Mouse (Mus musculus): Measurements from ENCODE around the gene Aldh9a1. TPM values are rescaled to one million over a fixed set of nuclear protein-coding genes. Genes with fewer than 3 reads are reported as not detected.

Aldh9a1 gene
- polyA plus RNA-seq, 1 experiment from 2014 or later: 112 TPM

DNA sequence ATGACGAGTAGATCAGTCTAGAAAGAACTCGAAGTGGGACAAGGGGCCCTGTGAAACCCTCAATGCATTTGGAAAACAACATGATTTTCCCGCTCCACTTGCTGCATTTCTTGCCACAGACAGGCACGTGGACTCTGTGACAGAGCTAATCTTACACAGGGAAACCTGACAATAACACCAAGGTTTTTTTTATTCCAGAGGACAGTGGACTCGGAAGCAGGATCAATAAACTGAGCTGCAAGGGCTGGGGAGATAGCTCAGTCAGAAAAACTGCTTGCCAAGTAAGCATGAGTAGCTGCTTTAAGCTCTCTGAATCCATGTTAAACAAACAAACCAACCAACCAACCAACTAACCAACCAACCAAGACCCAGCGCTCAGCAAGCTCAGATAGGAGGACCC lies 41.5 kb downstream of the Aldh9a1 start:
- Histone ChIP-seq H3K9ac (ENCODE audit: low read depth, low read length) (peak overlapping the region; percentile 59), H3K4me1 (replicated peaks; ENCODE audit: control insufficient read depth, insufficient read depth, low read length) (peaks cover 28% of the 10 kb centered on the region), H3K9me3 (ENCODE audit: control insufficient read depth, low read length) (no peaks in the 10 kb centered on the region), H3K36me3 (ENCODE audit: control insufficient read depth, insufficient read depth, low read length) (no peaks in the 10 kb centered on the region), H3K27me3 (replicated peaks; ENCODE audit: control insufficient read depth, insufficient read depth, low read length) (no peaks in the 10 kb centered on the region), H3K4me3 (ENCODE audit: low read depth, low read length) (peak overlapping the region; percentile 31), H3K4me2 (peak overlapping the region; percentile 64), H3K27ac (ENCODE audit: low read depth, low read length) (no peak overlapping the region)
- ATAC-seq (replicated peaks; ENCODE audit: low FRiP score) (no peak), DNase-seq (ENCODE audit: low spot score) (no peak)
- WGBS: 79% methylated on average over 6 of the region's 6 CpGs

DNA sequence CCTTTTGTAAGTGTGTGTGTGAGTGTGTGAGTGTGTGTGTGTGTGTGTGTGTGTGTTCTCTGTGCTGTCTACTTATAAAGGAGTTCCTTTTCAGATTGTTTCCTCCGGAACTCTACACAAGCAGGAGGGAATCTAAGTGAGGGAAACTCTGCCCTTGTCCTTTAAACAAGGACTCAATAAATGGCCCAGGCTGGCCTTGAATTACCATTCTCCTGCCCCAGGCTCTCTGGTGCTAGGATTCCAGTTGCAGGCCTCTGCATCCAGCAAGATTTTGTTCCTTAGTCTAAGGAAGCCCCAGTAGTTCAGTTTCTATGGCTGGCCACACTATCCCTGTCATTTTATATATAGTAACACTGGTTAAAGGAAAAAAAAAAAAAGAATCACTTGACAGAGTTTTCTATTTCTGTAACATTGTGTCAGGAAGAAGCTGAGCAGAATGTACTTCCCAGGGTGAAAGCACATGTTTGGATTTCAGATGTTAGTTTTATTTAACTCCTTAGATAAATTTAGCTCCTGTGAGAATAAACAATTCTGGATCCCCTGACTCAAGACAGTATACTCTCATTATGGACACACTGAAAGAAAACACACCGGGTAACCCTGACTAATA lies 42.3 kb downstream of the Aldh9a1 start:
- H3K4me3 ChIP-seq (ENCODE audit: low read depth, low read length): peak overlapping the region; percentile 75
- ATAC-seq (replicated peaks; ENCODE audit: low FRiP score) (no peak), DNase-seq (ENCODE audit: low spot score) (no peak)
- peaks cover 25% of the 10 kb centered on the region for H3K4me1 ChIP-seq (replicated peaks; ENCODE audit: control insufficient read depth, insufficient read depth, low read length)
- H3K4me2 ChIP-seq: peak overlapping the region; percentile 64
- H3K9ac ChIP-seq (ENCODE audit: low read depth, low read length): peak overlapping the region; percentile 84
- WGBS: 38% methylated on average over 2 of the region's 2 CpGs
- peak overlapping the region; percentile 73 for H3K27ac ChIP-seq (ENCODE audit: low read depth, low read length)
- H3K27me3 ChIP-seq (replicated peaks; ENCODE audit: control insufficient read depth, insufficient read depth, low read length): no peaks in the 10 kb centered on the region
- no peaks in the 10 kb centered on the region for H3K9me3 ChIP-seq (ENCODE audit: control insufficient read depth, low read length)
- H3K36me3 ChIP-seq (ENCODE audit: control insufficient read depth, insufficient read depth, low read length): no peaks in the 10 kb centered on the region

DNA sequence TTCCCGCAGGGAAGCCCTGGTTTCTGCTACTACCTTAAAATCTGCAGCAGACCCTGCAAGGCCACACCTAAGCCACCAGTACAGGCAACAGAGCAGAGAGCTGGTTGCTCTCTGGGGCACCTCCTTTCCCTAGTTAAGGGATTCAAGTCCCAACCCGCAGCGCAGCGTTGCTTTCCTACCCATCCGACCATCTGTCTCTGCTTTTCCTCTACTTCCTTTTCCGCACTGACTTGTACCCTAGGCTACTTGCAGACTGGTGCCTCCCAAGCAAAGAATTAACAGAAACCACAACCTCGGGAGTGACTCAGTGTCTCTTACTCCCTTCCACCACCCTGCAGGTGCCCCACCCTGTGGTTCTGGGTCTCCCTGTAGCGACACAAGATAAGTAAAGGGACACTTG lies 42.9 kb downstream of the Aldh9a1 start:
- Histone ChIP-seq H3K9ac (ENCODE audit: low read depth, low read length) (peak overlapping the region; percentile 84), H3K4me3 (ENCODE audit: low read depth, low read length) (peak overlapping the region; percentile 75), H3K27ac (ENCODE audit: low read depth, low read length) (peak overlapping the region; percentile 73), H3K36me3 (ENCODE audit: control insufficient read depth, insufficient read depth, low read length) (no peaks in the 10 kb centered on the region), H3K9me3 (ENCODE audit: control insufficient read depth, low read length) (no peaks in the 10 kb centered on the region), H3K27me3 (replicated peaks; ENCODE audit: control insufficient read depth, insufficient read depth, low read length) (no peaks in the 10 kb centered on the region), H3K4me1 (replicated peaks; ENCODE audit: control insufficient read depth, insufficient read depth, low read length) (peaks cover 21% of the 10 kb centered on the region), H3K4me2 (peak overlapping the region; percentile 64)
- DNase-seq (ENCODE audit: low spot score) (no peak), ATAC-seq (replicated peaks; ENCODE audit: low FRiP score) (peak; percentile 72)
- 5% methylated on average over 8 of the region's 8 CpGs for WGBS

- Histone ChIP-seq H3K4me3 (ENCODE audit: low read depth, low read length) (peak overlapping the region; percentile 75), H3K4me1 (replicated peaks; ENCODE audit: control insufficient read depth, insufficient read depth, low read length) (peaks cover 17% of the 10 kb centered on the region), H3K36me3 (ENCODE audit: control insufficient read depth, insufficient read depth, low read length) (no peaks in the 10 kb centered on the region), H3K9me3 (ENCODE audit: control insufficient read depth, low read length) (no peaks in the 10 kb centered on the region), H3K27ac (ENCODE audit: low read depth, low read length) (peak overlapping the region; percentile 73), H3K9ac (ENCODE audit: low read depth, low read length) (peak overlapping the region; percentile 84), H3K4me2 (peak overlapping the region; percentile 64), H3K27me3 (replicated peaks; ENCODE audit: control insufficient read depth, insufficient read depth, low read length) (no peaks in the 10 kb centered on the region)
- WGBS: 1% methylated on average over 15 of the region's 15 CpGs
- ATAC-seq (replicated peaks; ENCODE audit: low FRiP score): peak; percentile 60
- DNase-seq (ENCODE audit: low spot score): no peak
Measured at GRCm38 (mm10) chr1:167393281-167393680, 43.5 kb downstream of the Aldh9a1 start.

- Histone ChIP-seq H3K27ac (ENCODE audit: low read depth, low read length) (peak within 1 kb of the TSS; percentile 75), H3K36me3 (ENCODE audit: control insufficient read depth, insufficient read depth, low read length) (no peaks in the 10 kb centered on the region), H3K27me3 (replicated peaks; ENCODE audit: control insufficient read depth, insufficient read depth, low read length) (no peaks in the 10 kb centered on the region), H3K4me1 (replicated peaks; ENCODE audit: control insufficient read depth, insufficient read depth, low read length) (peaks cover 13% of the 10 kb centered on the region), H3K4me3 (ENCODE audit: low read depth, low read length) (peak within 1 kb of the TSS; percentile 75), H3K9ac (ENCODE audit: low read depth, low read length) (peak within 1 kb of the TSS; percentile 84), H3K4me2 (peak within 1 kb of the TSS; percentile 64), H3K9me3 (ENCODE audit: control insufficient read depth, low read length) (no peaks in the 10 kb centered on the region)
- WGBS: under 1% methylated on average over 45 of the region's 45 CpGs
- ATAC-seq (replicated peaks; ENCODE audit: low FRiP score): peak; percentile 92
- peak; percentile 99 for DNase-seq (ENCODE audit: low spot score)
Measured at GRCm38 (mm10) chr1:167393683-167394492, 44.1 kb downstream of the Aldh9a1 start, which contains the start of gene Mgst3. Gene Mgst3, minus strand, starts transcription at chr1:167393841.

DNA sequence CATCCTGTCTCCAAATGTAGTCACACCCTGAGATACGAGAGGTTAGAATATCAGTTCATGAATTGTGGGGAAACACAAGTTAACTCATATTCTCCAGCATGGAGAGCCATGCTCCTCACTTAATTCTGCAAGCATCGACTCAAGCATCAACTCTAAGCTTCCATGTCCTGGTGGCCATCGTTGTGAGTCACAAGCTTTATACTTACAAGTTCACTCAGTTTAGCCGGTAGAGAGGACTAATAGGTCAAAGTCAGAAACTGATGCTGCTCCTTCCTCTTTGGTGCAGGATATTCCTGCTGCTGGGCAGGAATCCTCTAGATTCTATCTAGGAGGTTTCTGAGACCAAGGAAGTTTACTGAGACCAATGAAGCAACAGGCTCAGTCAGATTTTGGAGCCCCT lies 55.4 kb downstream of the Aldh9a1 start:
- 72% methylated on average over 4 of the region's 4 CpGs for WGBS

DNA sequence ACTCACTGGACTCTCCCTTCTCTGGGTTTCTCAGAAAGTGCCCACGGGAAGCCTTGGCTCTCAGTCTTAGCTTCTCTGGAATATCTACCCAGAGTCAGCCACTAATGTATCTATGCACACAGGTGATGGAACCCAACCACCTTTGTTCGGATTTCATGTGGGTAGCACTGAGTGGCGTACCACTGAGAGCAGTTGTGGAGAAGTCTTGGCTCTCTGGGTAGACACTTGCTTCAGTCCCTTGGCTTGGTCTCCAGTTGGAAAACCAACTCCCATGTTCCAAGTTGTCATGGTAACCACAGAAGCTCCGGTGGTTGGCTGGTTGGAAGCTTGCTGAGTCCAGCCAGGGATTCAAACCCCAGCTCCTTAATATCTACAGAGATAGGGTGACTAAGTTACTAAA lies 59.8 kb downstream of the Aldh9a1 start:
- H3K4me1 ChIP-seq (replicated peaks; ENCODE audit: control insufficient read depth, insufficient read depth, low read length): no peaks in the 10 kb centered on the region
- DNase-seq (ENCODE audit: low spot score) (no peak), ATAC-seq (replicated peaks; ENCODE audit: low FRiP score) (no peak)
- no peak overlapping the region for H3K27ac ChIP-seq (ENCODE audit: low read depth, low read length)
- H3K27me3 ChIP-seq (replicated peaks; ENCODE audit: control insufficient read depth, insufficient read depth, low read length): peaks cover 26% of the 10 kb centered on the region
- no peak overlapping the region for H3K4me2 ChIP-seq
- H3K9ac ChIP-seq (ENCODE audit: low read depth, low read length): no peak overlapping the region
- H3K4me3 ChIP-seq (ENCODE audit: low read depth, low read length): no peak overlapping the region
- no peaks in the 10 kb centered on the region for H3K9me3 ChIP-seq (ENCODE audit: control insufficient read depth, low read length)
- 75% methylated on average over 4 of the region's 4 CpGs for WGBS
- no peaks in the 10 kb centered on the region for H3K36me3 ChIP-seq (ENCODE audit: control insufficient read depth, insufficient read depth, low read length)

More for the DNA sequence above, 55.4 kb downstream of the Aldh9a1 start:
- no peaks in the 10 kb centered on the region for H3K9me3 ChIP-seq (ENCODE audit: control insufficient read depth, low read length)
- H3K4me1 ChIP-seq (replicated peaks; ENCODE audit: control insufficient read depth, insufficient read depth, low read length): no peaks in the 10 kb centered on the region
- DNase-seq (ENCODE audit: low spot score) (no peak), ATAC-seq (replicated peaks; ENCODE audit: low FRiP score) (no peak)
- no peak overlapping the region for H3K27ac ChIP-seq (ENCODE audit: low read depth, low read length)
- no peak overlapping the region for H3K9ac ChIP-seq (ENCODE audit: low read depth, low read length)
- no peak overlapping the region for H3K4me3 ChIP-seq (ENCODE audit: low read depth, low read length)
- no peak overlapping the region for H3K4me2 ChIP-seq
- peaks cover 18% of the 10 kb centered on the region for H3K27me3 ChIP-seq (replicated peaks; ENCODE audit: control insufficient read depth, insufficient read depth, low read length)
- no peaks in the 10 kb centered on the region for H3K36me3 ChIP-seq (ENCODE audit: control insufficient read depth, insufficient read depth, low read length)

GRCm38 (mm10) chr1:167411991-167412715 lies 62.4 kb downstream of the Aldh9a1 start:
- H3K9me3 ChIP-seq (ENCODE audit: control insufficient read depth, low read length): no peaks in the 10 kb centered on the region
- H3K27me3 ChIP-seq (replicated peaks; ENCODE audit: control insufficient read depth, insufficient read depth, low read length): peaks cover 16% of the 10 kb centered on the region
- H3K4me2 ChIP-seq: no peak overlapping the region
- 62% methylated on average over 12 of the region's 12 CpGs for WGBS
- no peak overlapping the region for H3K27ac ChIP-seq (ENCODE audit: low read depth, low read length)
- H3K4me3 ChIP-seq (ENCODE audit: low read depth, low read length): no peak overlapping the region
- H3K36me3 ChIP-seq (ENCODE audit: control insufficient read depth, insufficient read depth, low read length): no peaks in the 10 kb centered on the region
- no peak overlapping the region for H3K9ac ChIP-seq (ENCODE audit: low read depth, low read length)
- no peaks in the 10 kb centered on the region for H3K4me1 ChIP-seq (replicated peaks; ENCODE audit: control insufficient read depth, insufficient read depth, low read length)
- ATAC-seq (replicated peaks; ENCODE audit: low FRiP score): no peak
- no peak for DNase-seq (ENCODE audit: low spot score)
